Mouse (Mus musculus): ENCODE measurements at regions not wholly inside any gene's neighbourhood (a gene's known extent, or its start where the extent isn't known, plus 50 kb on each side); places are given as distances from the start of the nearest gene placed in this dataset.
A peak's percentile ranks its signal among the peaks of the same experiment; 100 is the strongest.

GRCm38 (mm10) chr10:111575926-111576325, 69.8 kb downstream of the Phlda1 start:
- H3K9me3 ChIP-seq (replicated peaks; ENCODE audit: control insufficient read depth, low read length): no peaks in the 10 kb centered on the region
- H3K27ac ChIP-seq (ENCODE audit: low read length): peak overlapping the region; percentile 79
- no peak overlapping the region for H3K4me3 ChIP-seq (ENCODE audit: low read length)
- ATAC-seq (replicated peaks; ENCODE audit: extremely low read depth, insufficient read depth, low FRiP score): peak; percentile 80
- WGBS: 13% methylated on average over 5 of the region's 5 CpGs
- no peaks in the 10 kb centered on the region for H3K36me3 ChIP-seq (ENCODE audit: control insufficient read depth, insufficient read depth)
- peaks cover 44% of the 10 kb centered on the region for H3K4me1 ChIP-seq (ENCODE audit: control insufficient read depth, insufficient read depth, low read length)
- H3K9ac ChIP-seq (ENCODE audit: low read length): no peak overlapping the region
- peak overlapping the region; percentile 42 for H3K4me2 ChIP-seq (ENCODE audit: low read depth, low read length)
- H3K27me3 ChIP-seq (ENCODE audit: control insufficient read depth, insufficient read depth, low read length): no peaks in the 10 kb centered on the region

- Histone ChIP-seq H3K27ac (ENCODE audit: low read length) (peak overlapping the region; percentile 79), H3K9ac (ENCODE audit: low read length) (no peak overlapping the region), H3K9me3 (replicated peaks; ENCODE audit: control insufficient read depth, low read length) (no peaks in the 10 kb centered on the region), H3K36me3 (ENCODE audit: control insufficient read depth, insufficient read depth) (no peaks in the 10 kb centered on the region), H3K4me3 (ENCODE audit: low read length) (no peak overlapping the region), H3K27me3 (ENCODE audit: control insufficient read depth, insufficient read depth, low read length) (no peaks in the 10 kb centered on the region), H3K4me1 (ENCODE audit: control insufficient read depth, insufficient read depth, low read length) (peaks cover 47% of the 10 kb centered on the region), H3K4me2 (ENCODE audit: low read depth, low read length) (peak overlapping the region; percentile 5; the same call in 1 of the 2 replicates)
- ATAC-seq (replicated peaks; ENCODE audit: extremely low read depth, insufficient read depth, low FRiP score): peak; percentile 58
- WGBS: 36% methylated on average over 10 of the region's 10 CpGs
Observed at GRCm38 (mm10) chr10:111576395-111577069, 70.4 kb downstream of the Phlda1 start.

- Histone ChIP-seq H3K36me3 (ENCODE audit: control insufficient read depth, insufficient read depth) (no peaks in the 10 kb centered on the region), H3K27me3 (ENCODE audit: control insufficient read depth, insufficient read depth, low read length) (no peaks in the 10 kb centered on the region), H3K4me2 (ENCODE audit: low read depth, low read length) (no peak overlapping the region), H3K27ac (ENCODE audit: low read length) (no peak overlapping the region), H3K4me3 (ENCODE audit: low read length) (no peak overlapping the region), H3K4me1 (ENCODE audit: control insufficient read depth, insufficient read depth, low read length) (peaks cover 59% of the 10 kb centered on the region), H3K9ac (ENCODE audit: low read length) (no peak overlapping the region), H3K9me3 (replicated peaks; ENCODE audit: control insufficient read depth, low read length) (no peaks in the 10 kb centered on the region)
- WGBS: 43% methylated on average over 5 of the region's 5 CpGs
- no peak for ATAC-seq (replicated peaks; ENCODE audit: extremely low read depth, insufficient read depth, low FRiP score)
Observed at GRCm38 (mm10) chr10:111578536-111578935, 72.5 kb downstream of the Phlda1 start.

GRCm38 (mm10) chr10:111579481-111579880, 73.4 kb downstream of the Phlda1 start:
- no peak for ATAC-seq (replicated peaks; ENCODE audit: extremely low read depth, insufficient read depth, low FRiP score)
- H3K27ac ChIP-seq (ENCODE audit: low read length): no peak overlapping the region
- no peaks in the 10 kb centered on the region for H3K9me3 ChIP-seq (replicated peaks; ENCODE audit: control insufficient read depth, low read length)
- H3K36me3 ChIP-seq (ENCODE audit: control insufficient read depth, insufficient read depth): no peaks in the 10 kb centered on the region
- H3K4me3 ChIP-seq (ENCODE audit: low read length): no peak overlapping the region
- no peak overlapping the region for H3K4me2 ChIP-seq (ENCODE audit: low read depth, low read length)
- H3K9ac ChIP-seq (ENCODE audit: low read length): no peak overlapping the region
- no peaks in the 10 kb centered on the region for H3K27me3 ChIP-seq (ENCODE audit: control insufficient read depth, insufficient read depth, low read length)
- WGBS: 52% methylated on average over 2 of the region's 2 CpGs
- peaks cover 59% of the 10 kb centered on the region for H3K4me1 ChIP-seq (ENCODE audit: control insufficient read depth, insufficient read depth, low read length)

GRCm38 (mm10) chr10:111580401-111581100, 74.5 kb downstream of the Phlda1 start:
- 44% methylated on average over 11 of the region's 11 CpGs for WGBS
- Histone ChIP-seq H3K27ac (ENCODE audit: low read length) (no peak overlapping the region), H3K36me3 (ENCODE audit: control insufficient read depth, insufficient read depth) (no peaks in the 10 kb centered on the region), H3K9ac (ENCODE audit: low read length) (no peak overlapping the region), H3K9me3 (replicated peaks; ENCODE audit: control insufficient read depth, low read length) (no peaks in the 10 kb centered on the region), H3K4me3 (ENCODE audit: low read length) (no peak overlapping the region), H3K4me1 (ENCODE audit: control insufficient read depth, insufficient read depth, low read length) (peaks cover 48% of the 10 kb centered on the region), H3K4me2 (ENCODE audit: low read depth, low read length) (no peak overlapping the region), H3K27me3 (ENCODE audit: control insufficient read depth, insufficient read depth, low read length) (no peaks in the 10 kb centered on the region)
- no peak for ATAC-seq (replicated peaks; ENCODE audit: extremely low read depth, insufficient read depth, low FRiP score)

GRCm38 (mm10) chr10:111581847-111582246, 75.8 kb downstream of the Phlda1 start:
- 91% methylated on average over 3 of the region's 3 CpGs for WGBS
- H3K27ac ChIP-seq (ENCODE audit: low read length): no peak overlapping the region; the same call in 1 of the 2 replicates

GRCm38 (mm10) chr10:111582321-111583123, 76.4 kb downstream of the Phlda1 start:
- Histone ChIP-seq H3K4me1 (ENCODE audit: control insufficient read depth, insufficient read depth, low read length) (peaks cover 33% of the 10 kb centered on the region), H3K9ac (ENCODE audit: low read length) (0 out of 2 replicates have a peak overlapping the region, but pooled peaks have one; percentile 1), H3K4me3 (ENCODE audit: low read length) (peak overlapping the region; percentile 23), H3K36me3 (ENCODE audit: control insufficient read depth, insufficient read depth) (no peaks in the 10 kb centered on the region), H3K27me3 (ENCODE audit: control insufficient read depth, insufficient read depth, low read length) (no peaks in the 10 kb centered on the region), H3K27ac (ENCODE audit: low read length) (peak overlapping the region; percentile 75), H3K9me3 (replicated peaks; ENCODE audit: control insufficient read depth, low read length) (no peaks in the 10 kb centered on the region), H3K4me2 (ENCODE audit: low read depth, low read length) (peak overlapping the region; percentile 49)
- ATAC-seq (replicated peaks; ENCODE audit: extremely low read depth, insufficient read depth, low FRiP score): peak; percentile 64; the same call in 1 of the 2 replicates
- WGBS: 45% methylated on average over 14 of the region's 14 CpGs

More at GRCm38 (mm10) chr10:111581847-111582246, 75.8 kb downstream of the Phlda1 start:
- Histone ChIP-seq H3K4me3 (ENCODE audit: low read length) (no peak overlapping the region), H3K9ac (ENCODE audit: low read length) (no peak overlapping the region), H3K36me3 (ENCODE audit: control insufficient read depth, insufficient read depth) (no peaks in the 10 kb centered on the region), H3K4me1 (ENCODE audit: control insufficient read depth, insufficient read depth, low read length) (peaks cover 36% of the 10 kb centered on the region), H3K9me3 (replicated peaks; ENCODE audit: control insufficient read depth, low read length) (no peaks in the 10 kb centered on the region), H3K4me2 (ENCODE audit: low read depth, low read length) (no peak overlapping the region), H3K27me3 (ENCODE audit: control insufficient read depth, insufficient read depth, low read length) (no peaks in the 10 kb centered on the region)
- ATAC-seq (replicated peaks; ENCODE audit: extremely low read depth, insufficient read depth, low FRiP score): no peak

GRCm38 (mm10) chr10:111583124-111583743, 77.1 kb downstream of the Phlda1 start:
- Histone ChIP-seq H3K4me1 (ENCODE audit: control insufficient read depth, insufficient read depth, low read length) (peaks cover 33% of the 10 kb centered on the region), H3K4me2 (ENCODE audit: low read depth, low read length) (peak overlapping the region; percentile 49), H3K27me3 (ENCODE audit: control insufficient read depth, insufficient read depth, low read length) (no peaks in the 10 kb centered on the region), H3K4me3 (ENCODE audit: low read length) (peak overlapping the region; percentile 23), H3K9me3 (replicated peaks; ENCODE audit: control insufficient read depth, low read length) (no peaks in the 10 kb centered on the region), H3K9ac (ENCODE audit: low read length) (0 out of 2 replicates have a peak overlapping the region, but pooled peaks have one; percentile 1), H3K27ac (ENCODE audit: low read length) (peak overlapping the region; percentile 75), H3K36me3 (ENCODE audit: control insufficient read depth, insufficient read depth) (no peaks in the 10 kb centered on the region)
- peak; percentile 64 for ATAC-seq (replicated peaks; ENCODE audit: extremely low read depth, insufficient read depth, low FRiP score)
- 40% methylated on average over 20 of the region's 20 CpGs for whole genome bisulfite sequencing

All from heart, embryonic 16.5 days (tissue).